Mouse (Mus musculus): ENCODE results near the gene Gabarapl2. TPM values are rescaled to one million over a fixed set of nuclear protein-coding genes. Genes with fewer than 3 reads are reported as not detected.

Gene Gabarapl2
- total and polyA plus RNA-seq, 2 experiments from 2014 or later = 117 to 469 TPM

GRCm38 (mm10) chr8:111967246-111967870, 26.9 kb downstream of the Gabarapl2 start:
- no peaks in the 10 kb centered on the region for H3K4me1 ChIP-seq (ENCODE audit: insufficient read depth, low read length)
- peaks cover 5% of the 10 kb centered on the region; the same call in 1 of the 2 replicates for H3K36me3 ChIP-seq (ENCODE audit: insufficient read depth, low read length)
- H3K27me3 ChIP-seq (ENCODE audit: insufficient read depth, low read length) = no peaks in the 10 kb centered on the region
- no peak overlapping the region for H3K4me3 ChIP-seq (ENCODE audit: low read depth, low read length)
- WGBS = 83% methylated on average over 5 of the region's 5 CpGs
- H3K4me2 ChIP-seq (ENCODE audit: low read depth, low read length, poor library complexity, severe bottlenecking) = no peak overlapping the region
- no peak for ATAC-seq (ENCODE audit: low FRiP score)
- no peak for TF ChIP-seq CTCF (IDR thresholded peaks at IDR 0.05)
- no peak for DNase-seq (ENCODE audit: low spot score)
- H3K9ac ChIP-seq (replicated peaks; ENCODE audit: low read length, poor library complexity, severe bottlenecking) = no peak overlapping the region
- no peaks in the 10 kb centered on the region for H3K9me3 ChIP-seq (ENCODE audit: low read length)
- H3K27ac ChIP-seq (ENCODE audit: low read depth, low read length) = no peak overlapping the region

- no peaks in the 10 kb centered on the region for H3K27me3 ChIP-seq (ENCODE audit: insufficient read depth, low read length)
- no peak overlapping the region for H3K4me3 ChIP-seq (ENCODE audit: low read depth, low read length)
- no peak overlapping the region for H3K4me2 ChIP-seq (ENCODE audit: low read depth, low read length, poor library complexity, severe bottlenecking)
- TF ChIP-seq CTCF (IDR thresholded peaks at IDR 0.05) = no peak
- peaks cover 5% of the 10 kb centered on the region; the same call in 1 of the 2 replicates for H3K36me3 ChIP-seq (ENCODE audit: insufficient read depth, low read length)
- WGBS = 67% methylated on average over 10 of the region's 10 CpGs
- H3K9ac ChIP-seq (replicated peaks; ENCODE audit: low read length, poor library complexity, severe bottlenecking) = no peak overlapping the region
- DNase-seq (ENCODE audit: low spot score) (no peak), ATAC-seq (ENCODE audit: low FRiP score) (no peak)
- H3K27ac ChIP-seq (ENCODE audit: low read depth, low read length) = no peak overlapping the region
- H3K4me1 ChIP-seq (ENCODE audit: insufficient read depth, low read length) = no peaks in the 10 kb centered on the region
- no peaks in the 10 kb centered on the region for H3K9me3 ChIP-seq (ENCODE audit: low read length)
These were observed 28.0 kb downstream of the Gabarapl2 start for GRCm38 (mm10) chr8:111968541-111968940.

- no peaks in the 10 kb centered on the region for H3K4me1 ChIP-seq (ENCODE audit: insufficient read depth, low read length)
- WGBS = 13% methylated on average over 5 of the region's 5 CpGs
- no peak overlapping the region for H3K4me3 ChIP-seq (ENCODE audit: low read depth, low read length)
- H3K27ac ChIP-seq (ENCODE audit: low read depth, low read length) = no peak overlapping the region
- no peak overlapping the region for H3K9ac ChIP-seq (replicated peaks; ENCODE audit: low read length, poor library complexity, severe bottlenecking)
- DNase-seq (ENCODE audit: low spot score) (no peak), ATAC-seq (ENCODE audit: low FRiP score) (no peak)
- H3K4me2 ChIP-seq (ENCODE audit: low read depth, low read length, poor library complexity, severe bottlenecking) = no peak overlapping the region
- peaks cover 5% of the 10 kb centered on the region; the same call in 1 of the 2 replicates for H3K36me3 ChIP-seq (ENCODE audit: insufficient read depth, low read length)
- H3K9me3 ChIP-seq (ENCODE audit: low read length) = no peaks in the 10 kb centered on the region
- no peak for TF ChIP-seq CTCF (IDR thresholded peaks at IDR 0.05)
- no peaks in the 10 kb centered on the region for H3K27me3 ChIP-seq (ENCODE audit: insufficient read depth, low read length)
These were observed 28.5 kb downstream of the Gabarapl2 start for GRCm38 (mm10) chr8:111968991-111969390.

GRCm38 (mm10) chr8:111974138-111974537, 33.6 kb downstream of the Gabarapl2 start:
- TF ChIP-seq CTCF (IDR thresholded peaks at IDR 0.05) = no peak
- no peak for DNase-seq (ENCODE audit: low spot score)
- Histone ChIP-seq H3K4me1 (ENCODE audit: insufficient read depth, low read length) (no peaks in the 10 kb centered on the region), H3K9me3 (ENCODE audit: low read length) (no peaks in the 10 kb centered on the region), H3K9ac (replicated peaks; ENCODE audit: low read length, poor library complexity, severe bottlenecking) (no peak overlapping the region), H3K36me3 (ENCODE audit: insufficient read depth, low read length) (peaks cover 10% of the 10 kb centered on the region), H3K4me3 (ENCODE audit: low read depth, low read length) (no peak overlapping the region), H3K27ac (ENCODE audit: low read depth, low read length) (no peak overlapping the region), H3K4me2 (ENCODE audit: low read depth, low read length, poor library complexity, severe bottlenecking) (no peak overlapping the region), H3K27me3 (ENCODE audit: insufficient read depth, low read length) (no peaks in the 10 kb centered on the region)
- WGBS = 97% methylated on average over 12 of the region's 12 CpGs
- no peak for ATAC-seq (ENCODE audit: low FRiP score)

GRCm38 (mm10) chr8:111975706-111976105, 35.2 kb downstream of the Gabarapl2 start:
- Histone ChIP-seq H3K4me3 (ENCODE audit: low read depth, low read length) (no peak overlapping the region), H3K36me3 (ENCODE audit: insufficient read depth, low read length) (peaks cover 10% of the 10 kb centered on the region), H3K27me3 (ENCODE audit: insufficient read depth, low read length) (no peaks in the 10 kb centered on the region), H3K9ac (replicated peaks; ENCODE audit: low read length, poor library complexity, severe bottlenecking) (no peak overlapping the region), H3K9me3 (ENCODE audit: low read length) (no peaks in the 10 kb centered on the region), H3K4me2 (ENCODE audit: low read depth, low read length, poor library complexity, severe bottlenecking) (no peak overlapping the region), H3K27ac (ENCODE audit: low read depth, low read length) (no peak overlapping the region), H3K4me1 (ENCODE audit: insufficient read depth, low read length) (no peaks in the 10 kb centered on the region)
- no peak for TF ChIP-seq CTCF (IDR thresholded peaks at IDR 0.05)
- DNase-seq (ENCODE audit: low spot score) (no peak), ATAC-seq (ENCODE audit: low FRiP score) (no peak)
- 95% methylated on average over 2 of the region's 2 CpGs for WGBS

GRCm38 (mm10) chr8:111976326-111976725, 35.8 kb downstream of the Gabarapl2 start:
- no peaks in the 10 kb centered on the region for H3K9me3 ChIP-seq (ENCODE audit: low read length)
- no peak for TF ChIP-seq CTCF (IDR thresholded peaks at IDR 0.05)
- H3K4me3 ChIP-seq (ENCODE audit: low read depth, low read length) = no peak overlapping the region
- H3K4me1 ChIP-seq (ENCODE audit: insufficient read depth, low read length) = no peaks in the 10 kb centered on the region
- H3K36me3 ChIP-seq (ENCODE audit: insufficient read depth, low read length) = peaks cover 8% of the 10 kb centered on the region
- no peak overlapping the region for H3K4me2 ChIP-seq (ENCODE audit: low read depth, low read length, poor library complexity, severe bottlenecking)
- DNase-seq (ENCODE audit: low spot score) = no peak
- no peak for ATAC-seq (ENCODE audit: low FRiP score)
- H3K9ac ChIP-seq (replicated peaks; ENCODE audit: low read length, poor library complexity, severe bottlenecking) = no peak overlapping the region
- WGBS = 95% methylated on average over 2 of the region's 2 CpGs
- no peak overlapping the region for H3K27ac ChIP-seq (ENCODE audit: low read depth, low read length)
- no peaks in the 10 kb centered on the region for H3K27me3 ChIP-seq (ENCODE audit: insufficient read depth, low read length)
